Mouse (Mus musculus): ENCODE measurements around the gene Hal. TPM values are rescaled to one million over a fixed set of nuclear protein-coding genes. Genes with fewer than 3 reads are reported as not detected.

Gene Hal
- polyA plus RNA-seq, 1 experiment from 2014 or later = not detected

DNA sequence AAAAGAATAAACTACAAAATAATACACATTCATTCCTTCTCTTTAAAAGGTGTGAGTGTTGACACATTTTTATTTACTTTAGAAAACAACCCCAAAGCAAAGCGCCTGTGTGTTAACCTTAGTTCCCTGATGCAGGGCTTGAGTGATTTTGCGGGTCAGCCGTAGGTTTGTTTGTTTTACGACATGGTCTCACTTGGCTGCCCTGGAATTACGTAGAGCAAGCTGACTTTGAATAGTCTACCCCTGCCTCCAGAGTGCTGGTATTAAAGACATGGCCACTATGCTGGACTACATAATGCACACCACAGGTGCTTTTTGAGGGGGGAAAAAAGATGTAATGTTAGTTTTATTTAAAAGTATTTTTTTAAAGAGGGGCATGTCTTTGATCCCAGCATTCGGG lies 50.2 kb downstream of the Hal start:
- Histone ChIP-seq H3K4me1 (ENCODE audit: control insufficient read depth in 2 of 2, insufficient read depth in 2 of 2, low read length in 2 of 2) (peaks cover 4 to 7% of the 10 kb centered on the region in 2 experiments; a peak in 3 of 4 replicates), H3K27ac (replicated peaks in 1 of 2; ENCODE audit: control insufficient read depth in 1 of 2, insufficient read depth in 1 of 2, low read depth in 2 of 2, low read length in 2 of 2) (no peak overlapping the region), H3K4me2 (ENCODE audit: low read length) (no peak overlapping the region), H3K9ac (ENCODE audit: low read length) (no peak overlapping the region), H3K36me3 (ENCODE audit: control insufficient read depth, insufficient read depth, low read length) (no peaks in the 10 kb centered on the region), H3K9me3 (ENCODE audit: control insufficient read depth, low read length) (no peaks in the 10 kb centered on the region), H3K27me3 (ENCODE audit: control insufficient read depth, insufficient read depth, low read length) (peaks cover 33% of the 10 kb centered on the region), H3K4me3 (ENCODE audit: control insufficient read depth in 1 of 2, insufficient read depth in 1 of 2, low read depth in 1 of 2, low read length in 2 of 2) (no peak overlapping the region)
- ATAC-seq (ENCODE audit: insufficient number of reproducible peaks, insufficient read depth, low FRiP score, low read depth) = no peak
- 68% methylated on average over 6 of the region's 6 CpGs for WGBS

DNA sequence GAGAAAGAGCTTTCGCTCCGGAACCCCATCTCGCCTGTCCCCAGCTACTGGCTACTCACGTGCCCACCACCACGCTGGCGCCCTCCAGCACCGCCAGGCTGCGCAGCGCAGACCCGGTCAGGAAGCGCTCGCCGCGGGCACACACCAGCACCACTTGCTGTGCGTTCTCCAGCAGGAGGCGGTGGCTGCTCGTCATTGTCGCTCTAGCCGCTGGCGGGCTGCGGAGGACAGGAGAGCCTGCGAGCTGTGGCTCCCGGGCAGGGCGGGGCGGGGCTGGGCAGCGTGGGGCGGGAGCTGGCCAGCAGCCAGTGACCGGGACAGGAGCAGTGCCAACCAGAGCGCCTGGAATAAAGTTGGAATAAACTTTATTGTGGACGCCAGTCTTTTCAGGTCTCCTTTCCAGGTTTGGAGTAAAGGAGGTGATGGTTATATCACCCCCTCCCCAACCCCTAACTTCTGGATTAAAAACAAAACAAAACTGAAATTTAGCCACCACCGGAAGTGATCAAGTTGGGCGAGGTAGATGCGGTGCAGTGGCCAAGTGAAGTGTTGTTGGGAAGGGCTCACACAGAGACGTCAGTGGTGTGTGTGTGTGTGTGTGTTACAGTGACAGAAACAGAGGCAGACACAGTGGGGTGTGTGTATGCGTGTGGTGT lies 51.3 kb downstream of the Hal start, which contains the start of gene Amdhd1:
TSS of gene Amdhd1 (minus strand) at position 259 of the 656 bp plus-strand sequence.
- ATAC-seq (ENCODE audit: insufficient number of reproducible peaks, insufficient read depth, low FRiP score, low read depth) = peak; percentile 90

DNA sequence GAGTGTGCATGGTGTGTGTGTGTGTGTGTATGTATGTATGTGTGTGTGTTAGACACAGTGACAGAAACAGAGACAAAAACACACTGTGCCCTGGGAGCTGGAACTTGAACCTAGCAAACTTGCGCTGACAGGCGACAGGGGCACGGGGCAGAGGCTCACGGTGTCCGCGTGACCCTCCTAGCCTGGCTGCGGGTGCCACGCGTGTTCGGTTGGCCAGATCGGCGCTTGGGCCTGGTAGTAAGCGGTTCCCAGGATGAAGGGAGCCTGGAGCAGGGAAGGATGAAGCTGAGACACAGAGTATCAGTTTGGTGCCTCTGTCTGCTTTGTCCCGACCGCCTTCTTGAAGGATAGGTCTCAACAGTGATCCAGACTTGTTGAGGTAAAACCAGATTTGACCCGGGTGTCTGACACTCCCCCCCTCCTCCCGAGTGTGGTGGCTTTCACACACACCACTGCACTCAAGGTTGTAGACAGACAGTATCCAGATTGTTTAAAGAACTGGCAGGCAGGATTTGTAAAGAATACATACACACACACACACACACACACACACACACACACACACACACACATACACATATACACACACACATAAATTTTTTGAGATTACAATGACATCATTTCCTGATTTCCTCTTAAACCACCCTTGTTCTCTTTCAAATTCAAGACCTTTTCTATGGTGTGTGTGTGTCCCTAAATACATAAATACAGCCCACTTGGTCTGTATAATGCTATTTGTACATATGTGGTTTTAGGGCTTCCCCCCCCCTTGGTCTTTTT lies 52.1 kb downstream of the Hal start, which contains the start of gene Ccdc38:
TSS of gene Ccdc38 (plus strand) at position 202 of the 780 bp plus-strand sequence.
- Histone ChIP-seq H3K9me3 (ENCODE audit: control insufficient read depth, low read length) (no peaks in the 10 kb centered on the region), H3K4me3 (ENCODE audit: control insufficient read depth in 1 of 2, insufficient read depth in 1 of 2, low read depth in 1 of 2, low read length in 2 of 2) (peak within 1 kb of the TSS; percentile 36 to 38), H3K27ac (replicated peaks in 1 of 2; ENCODE audit: control insufficient read depth in 1 of 2, insufficient read depth in 1 of 2, low read depth in 2 of 2, low read length in 2 of 2) (no peak within 1 kb of the TSS), H3K36me3 (ENCODE audit: control insufficient read depth, insufficient read depth, low read length) (no peaks in the 10 kb centered on the region), H3K27me3 (ENCODE audit: control insufficient read depth, insufficient read depth, low read length) (peaks cover 18% of the 10 kb centered on the region; the same call in 1 of the 2 replicates), H3K9ac (ENCODE audit: low read length) (peak within 1 kb of the TSS; percentile 42), H3K4me1 (ENCODE audit: control insufficient read depth in 2 of 2, insufficient read depth in 2 of 2, low read length in 2 of 2) (peaks cover 3 to 7% of the 10 kb centered on the region in 2 experiments; a peak in 3 of 4 replicates), H3K4me2 (ENCODE audit: low read length) (peak within 1 kb of the TSS; percentile 69)
- no peak for ATAC-seq (ENCODE audit: insufficient number of reproducible peaks, insufficient read depth, low FRiP score, low read depth)
- 55% methylated on average over 17 of the region's 17 CpGs for WGBS

More for the DNA sequence above, 51.3 kb downstream of the Hal start, which contains the start of gene Amdhd1:
- peak within 1 kb of the TSS; percentile 36 to 38 for H3K4me3 ChIP-seq (ENCODE audit: control insufficient read depth in 1 of 2, insufficient read depth in 1 of 2, low read depth in 1 of 2, low read length in 2 of 2)
- H3K27ac ChIP-seq (replicated peaks in 1 of 2; ENCODE audit: control insufficient read depth in 1 of 2, insufficient read depth in 1 of 2, low read depth in 2 of 2, low read length in 2 of 2) = no peak within 1 kb of the TSS
- H3K4me2 ChIP-seq (ENCODE audit: low read length) = peak within 1 kb of the TSS; percentile 69
- peaks cover 24% of the 10 kb centered on the region; the same call in 1 of the 2 replicates for H3K27me3 ChIP-seq (ENCODE audit: control insufficient read depth, insufficient read depth, low read length)
- H3K9me3 ChIP-seq (ENCODE audit: control insufficient read depth, low read length) = no peaks in the 10 kb centered on the region
- 3% methylated on average over 35 of the region's 35 CpGs for WGBS
- H3K4me1 ChIP-seq (ENCODE audit: control insufficient read depth in 2 of 2, insufficient read depth in 2 of 2, low read length in 2 of 2) = peaks cover 3 to 7% of the 10 kb centered on the region in 2 experiments; a peak in 3 of 4 replicates
- peak within 1 kb of the TSS; percentile 42 for H3K9ac ChIP-seq (ENCODE audit: low read length)
- no peaks in the 10 kb centered on the region for H3K36me3 ChIP-seq (ENCODE audit: control insufficient read depth, insufficient read depth, low read length)

DNA sequence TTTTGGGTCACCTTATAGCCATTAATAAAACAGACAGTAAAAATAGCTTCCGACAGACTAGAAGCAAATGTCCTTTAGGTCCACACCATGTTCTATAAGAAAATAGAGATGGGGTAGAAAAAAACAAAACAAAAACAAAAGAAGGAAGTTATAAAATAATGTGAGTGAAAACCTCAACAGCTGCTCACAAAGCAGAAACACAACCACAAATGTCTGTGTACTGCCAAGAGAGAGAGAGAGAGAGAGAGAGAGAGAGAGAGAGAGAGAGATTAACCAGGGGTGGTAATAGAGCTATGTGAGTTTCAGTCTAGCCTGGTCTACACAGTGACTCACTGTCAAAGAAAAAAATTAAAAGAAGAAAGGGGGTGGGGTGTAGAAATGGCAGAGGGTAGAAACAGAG lies 53.0 kb downstream of the Hal start:
- H3K9me3 ChIP-seq (ENCODE audit: control insufficient read depth, low read length) = no peaks in the 10 kb centered on the region
- 90% methylated on average over 1 of the region's 1 CpGs for WGBS
- ATAC-seq (ENCODE audit: insufficient number of reproducible peaks, insufficient read depth, low FRiP score, low read depth) = no peak
- no peak overlapping the region for H3K27ac ChIP-seq (replicated peaks in 1 of 2; ENCODE audit: control insufficient read depth in 1 of 2, insufficient read depth in 1 of 2, low read depth in 2 of 2, low read length in 2 of 2)
- peaks cover 4 to 7% of the 10 kb centered on the region in 2 experiments; a peak in 3 of 4 replicates for H3K4me1 ChIP-seq (ENCODE audit: control insufficient read depth in 2 of 2, insufficient read depth in 2 of 2, low read length in 2 of 2)
- H3K4me2 ChIP-seq (ENCODE audit: low read length) = no peak overlapping the region
- no peak overlapping the region for H3K4me3 ChIP-seq (ENCODE audit: control insufficient read depth in 1 of 2, insufficient read depth in 1 of 2, low read depth in 1 of 2, low read length in 2 of 2)
- no peak overlapping the region for H3K9ac ChIP-seq (ENCODE audit: low read length)
- H3K36me3 ChIP-seq (ENCODE audit: control insufficient read depth, insufficient read depth, low read length) = no peaks in the 10 kb centered on the region
- H3K27me3 ChIP-seq (ENCODE audit: control insufficient read depth, insufficient read depth, low read length) = peaks cover 12% of the 10 kb centered on the region; the same call in 1 of the 2 replicates

DNA sequence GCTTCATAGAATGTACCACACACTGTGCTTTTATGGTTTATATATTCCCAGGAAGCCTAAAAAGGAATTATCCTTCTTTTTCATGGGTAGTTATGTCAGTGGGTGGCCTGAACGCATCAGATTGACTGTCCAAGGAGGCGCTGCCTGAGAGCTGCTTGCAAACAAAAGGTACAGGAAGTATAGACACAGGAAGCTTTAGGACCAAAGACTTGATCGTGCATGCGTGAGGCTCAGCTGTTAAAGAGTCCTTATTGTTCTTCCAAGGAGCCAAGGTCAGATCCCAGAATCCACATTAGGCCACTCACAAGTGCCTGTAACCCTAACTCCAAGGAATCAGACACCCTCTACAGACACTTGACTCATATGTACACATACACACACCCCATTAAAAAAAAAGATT lies 53.8 kb downstream of the Hal start:
- peaks cover 4 to 7% of the 10 kb centered on the region in 2 experiments; a peak in 3 of 4 replicates for H3K4me1 ChIP-seq (ENCODE audit: control insufficient read depth in 2 of 2, insufficient read depth in 2 of 2, low read length in 2 of 2)
- H3K27ac ChIP-seq (replicated peaks in 1 of 2; ENCODE audit: control insufficient read depth in 1 of 2, insufficient read depth in 1 of 2, low read depth in 2 of 2, low read length in 2 of 2) = no peak overlapping the region
- 68% methylated on average over 4 of the region's 4 CpGs for WGBS
- no peak for ATAC-seq (ENCODE audit: insufficient number of reproducible peaks, insufficient read depth, low FRiP score, low read depth)
- 0 out of 2 replicates have a peak, but pooled peaks cover 9% of the 10 kb centered on the region for H3K27me3 ChIP-seq (ENCODE audit: control insufficient read depth, insufficient read depth, low read length)
- no peak overlapping the region for H3K9ac ChIP-seq (ENCODE audit: low read length)
- no peak overlapping the region for H3K4me2 ChIP-seq (ENCODE audit: low read length)
- H3K4me3 ChIP-seq (ENCODE audit: control insufficient read depth in 1 of 2, insufficient read depth in 1 of 2, low read depth in 1 of 2, low read length in 2 of 2) = no peak overlapping the region
- no peaks in the 10 kb centered on the region for H3K36me3 ChIP-seq (ENCODE audit: control insufficient read depth, insufficient read depth, low read length)
- no peaks in the 10 kb centered on the region for H3K9me3 ChIP-seq (ENCODE audit: control insufficient read depth, low read length)

DNA sequence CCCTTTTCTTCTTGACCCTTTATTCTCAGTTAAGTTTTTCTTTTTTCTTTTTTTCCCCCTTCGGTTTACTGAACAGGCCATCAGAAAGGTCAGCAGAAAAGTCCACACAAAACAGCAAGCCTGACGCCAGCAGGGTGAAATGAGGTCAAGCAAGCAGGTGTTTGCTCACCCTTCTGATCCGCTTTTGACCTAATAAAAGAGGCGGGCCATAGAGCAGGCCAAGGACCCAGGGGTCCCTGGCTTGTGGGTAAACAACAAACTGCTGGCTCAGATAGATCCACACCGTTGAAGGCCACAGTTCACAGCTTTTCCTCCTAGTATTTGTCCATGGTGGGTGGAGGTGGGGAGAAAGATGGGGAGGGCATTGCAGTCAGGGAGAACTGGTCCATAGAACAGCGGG lies 54.6 kb downstream of the Hal start:
- WGBS = 75% methylated on average over 6 of the region's 6 CpGs
- Histone ChIP-seq H3K4me1 (ENCODE audit: control insufficient read depth in 2 of 2, insufficient read depth in 2 of 2, low read length in 2 of 2) (peaks cover 4 to 7% of the 10 kb centered on the region in 2 experiments; a peak in 3 of 4 replicates), H3K4me2 (ENCODE audit: low read length) (no peak overlapping the region), H3K9me3 (ENCODE audit: control insufficient read depth, low read length) (no peaks in the 10 kb centered on the region), H3K36me3 (ENCODE audit: control insufficient read depth, insufficient read depth, low read length) (no peaks in the 10 kb centered on the region), H3K9ac (ENCODE audit: low read length) (no peak overlapping the region), H3K4me3 (ENCODE audit: control insufficient read depth in 1 of 2, insufficient read depth in 1 of 2, low read depth in 1 of 2, low read length in 2 of 2) (no peak overlapping the region), H3K27me3 (ENCODE audit: control insufficient read depth, insufficient read depth, low read length) (0 out of 2 replicates have a peak, but pooled peaks cover 4% of the 10 kb centered on the region), H3K27ac (replicated peaks in 1 of 2; ENCODE audit: control insufficient read depth in 1 of 2, insufficient read depth in 1 of 2, low read depth in 2 of 2, low read length in 2 of 2) (no peak overlapping the region)
- ATAC-seq (ENCODE audit: insufficient number of reproducible peaks, insufficient read depth, low FRiP score, low read depth) = no peak

DNA sequence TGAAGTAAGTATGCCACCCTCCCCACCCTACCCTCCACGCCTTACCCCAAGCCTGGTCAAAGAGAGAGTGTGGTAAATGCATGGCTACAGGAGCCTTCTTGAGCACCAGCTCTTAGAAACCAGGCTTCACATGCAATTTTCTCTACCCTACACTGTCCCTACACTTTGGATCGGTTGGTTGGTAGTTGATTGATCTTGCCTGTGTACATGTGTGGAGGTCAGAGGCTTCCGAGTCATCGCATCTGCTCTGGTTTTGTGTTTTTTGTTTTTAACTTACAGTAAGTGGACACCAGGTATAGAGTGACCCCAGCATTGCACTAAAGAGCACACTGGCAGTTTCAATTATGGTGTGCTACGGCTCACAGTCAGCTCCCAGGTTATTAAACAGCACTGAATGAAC lies 55.6 kb downstream of the Hal start:
- no peaks in the 10 kb centered on the region for H3K36me3 ChIP-seq (ENCODE audit: control insufficient read depth, insufficient read depth, low read length)
- H3K4me3 ChIP-seq (ENCODE audit: control insufficient read depth in 1 of 2, insufficient read depth in 1 of 2, low read depth in 1 of 2, low read length in 2 of 2) = no peak overlapping the region
- no peaks in the 10 kb centered on the region for H3K9me3 ChIP-seq (ENCODE audit: control insufficient read depth, low read length)
- 73% methylated on average over 5 of the region's 5 CpGs for WGBS
- peaks cover 4 to 7% of the 10 kb centered on the region in 2 experiments; a peak in 3 of 4 replicates for H3K4me1 ChIP-seq (ENCODE audit: control insufficient read depth in 2 of 2, insufficient read depth in 2 of 2, low read length in 2 of 2)
- no peak overlapping the region for H3K9ac ChIP-seq (ENCODE audit: low read length)
- no peak overlapping the region for H3K27ac ChIP-seq (replicated peaks in 1 of 2; ENCODE audit: control insufficient read depth in 1 of 2, insufficient read depth in 1 of 2, low read depth in 2 of 2, low read length in 2 of 2)
- H3K27me3 ChIP-seq (ENCODE audit: control insufficient read depth, insufficient read depth, low read length) = no peaks in the 10 kb centered on the region
- ATAC-seq (ENCODE audit: insufficient number of reproducible peaks, insufficient read depth, low FRiP score, low read depth) = no peak
- H3K4me2 ChIP-seq (ENCODE audit: low read length) = no peak overlapping the region
